Mouse (Mus musculus): ENCODE data around the gene Palld. TPM values are rescaled to one million over a fixed set of nuclear protein-coding genes. Genes with fewer than 3 reads are reported as not detected.

Gene Palld
- polyA plus RNA-seq, 1 experiment from 2014 or later: 62.2 TPM

- no peak overlapping the region for H3K27ac ChIP-seq (replicated peaks)
- WGBS: 96% methylated on average over 1 of the region's 1 CpGs
- no peak for DNase-seq (ENCODE audit: low spot score)
These were observed 217.2 kb downstream of the Palld start for GRCm38 (mm10) chr8:61685280-61685679.

DNA sequence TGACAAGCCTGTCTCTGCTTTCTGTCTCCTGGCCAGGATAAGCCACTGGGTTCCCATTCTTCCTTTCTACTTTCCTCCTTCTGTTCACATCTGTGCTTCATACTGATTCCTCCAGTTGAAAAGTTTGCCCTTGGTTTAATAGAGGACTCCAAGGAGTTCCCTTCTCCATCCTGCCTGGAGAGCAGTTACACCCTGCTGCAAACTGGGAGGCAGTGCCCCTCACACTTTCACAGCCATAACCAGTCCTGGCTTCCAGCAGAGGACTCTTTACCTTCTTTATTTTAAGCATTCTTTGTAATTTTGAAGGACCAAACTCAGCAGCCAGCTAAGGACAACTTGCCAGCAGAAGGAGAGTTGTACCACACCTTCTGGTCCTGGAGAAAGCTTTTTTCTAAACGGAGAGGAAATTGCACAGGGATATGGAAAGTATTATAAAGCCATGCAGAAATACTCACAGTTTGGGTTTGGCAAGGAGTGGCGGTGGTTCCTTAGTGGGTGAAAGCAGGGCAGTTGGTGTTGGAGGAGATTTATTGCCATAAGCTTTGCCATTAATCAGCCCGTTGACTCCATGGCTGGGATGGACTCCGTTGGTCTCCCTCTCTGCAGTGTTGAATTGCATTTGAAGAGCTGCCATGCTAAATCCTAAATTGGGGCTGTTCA, 218.1 kb downstream of the Palld start:
- H3K36me3 ChIP-seq (replicated peaks): peaks cover 46% of the 10 kb centered on the region
- no peaks in the 10 kb centered on the region for H3K9me3 ChIP-seq
- no peak overlapping the region for H3K4me3 ChIP-seq
- H3K27ac ChIP-seq (replicated peaks): no peak overlapping the region
- DNase-seq (ENCODE audit: low spot score): no peak
- WGBS: 95% methylated on average over 4 of the region's 4 CpGs
- no peaks in the 10 kb centered on the region for H3K4me1 ChIP-seq
- H3K27me3 ChIP-seq (replicated peaks; ENCODE audit: low read depth, poor library complexity, severe bottlenecking): no peaks in the 10 kb centered on the region

More at GRCm38 (mm10) chr8:61685280-61685679, 217.2 kb downstream of the Palld start:
- H3K4me3 ChIP-seq: no peak overlapping the region
- no peaks in the 10 kb centered on the region for H3K27me3 ChIP-seq (replicated peaks; ENCODE audit: low read depth, poor library complexity, severe bottlenecking)
- no peaks in the 10 kb centered on the region for H3K9me3 ChIP-seq
- peaks cover 41% of the 10 kb centered on the region for H3K36me3 ChIP-seq (replicated peaks)
- no peaks in the 10 kb centered on the region for H3K4me1 ChIP-seq

DNA sequence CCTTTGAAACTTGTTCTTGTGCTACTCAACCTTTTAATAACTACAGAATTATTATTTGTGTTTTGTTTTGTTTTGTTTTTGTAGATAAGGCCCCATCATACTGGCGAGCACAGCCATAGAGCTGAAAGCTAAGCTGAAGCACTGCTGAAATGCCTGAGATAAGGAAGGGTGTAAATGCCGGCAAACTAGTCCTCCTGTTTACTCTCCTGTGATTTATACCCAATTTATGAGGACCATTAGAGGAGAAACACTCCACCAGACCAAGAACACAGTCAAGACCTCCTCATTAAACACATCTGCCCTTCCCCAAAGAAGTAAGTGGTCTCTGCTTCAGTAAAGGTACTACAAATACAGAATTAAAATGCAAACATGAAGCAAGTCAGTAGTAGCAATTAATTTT, 219.6 kb downstream of the Palld start:
- 88% methylated on average over 2 of the region's 2 CpGs for WGBS
- Histone ChIP-seq H3K9me3 (no peaks in the 10 kb centered on the region), H3K4me3 (no peak overlapping the region), H3K27me3 (replicated peaks; ENCODE audit: low read depth, poor library complexity, severe bottlenecking) (no peaks in the 10 kb centered on the region), H3K36me3 (replicated peaks) (peaks cover 53% of the 10 kb centered on the region), H3K4me1 (no peaks in the 10 kb centered on the region), H3K27ac (replicated peaks) (no peak overlapping the region)
- DNase-seq (ENCODE audit: low spot score): no peak

DNA sequence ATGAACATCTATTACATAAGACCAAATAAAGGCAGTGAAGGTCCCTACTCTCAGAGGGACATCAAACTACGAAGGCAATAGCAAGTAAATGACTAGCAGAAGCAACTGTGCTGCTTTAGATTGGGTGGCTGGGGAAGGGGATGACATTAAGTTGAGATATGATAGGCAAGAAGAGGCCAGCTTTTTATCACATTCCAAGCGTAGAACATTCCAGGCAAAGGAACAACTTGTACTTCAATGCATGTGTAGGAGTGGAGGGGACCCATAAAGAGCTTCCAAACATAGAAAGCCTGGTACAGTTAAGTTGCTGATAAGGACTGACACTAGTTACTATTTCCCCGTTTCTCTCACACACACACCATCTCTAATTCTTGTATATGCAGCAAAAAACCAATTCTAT, 221.3 kb downstream of the Palld start:
- Histone ChIP-seq H3K27ac (replicated peaks) (no peak overlapping the region), H3K36me3 (replicated peaks) (peaks cover 53% of the 10 kb centered on the region), H3K27me3 (replicated peaks; ENCODE audit: low read depth, poor library complexity, severe bottlenecking) (no peaks in the 10 kb centered on the region), H3K4me3 (no peak overlapping the region), H3K4me1 (no peaks in the 10 kb centered on the region), H3K9me3 (no peaks in the 10 kb centered on the region)
- DNase-seq (ENCODE audit: low spot score): no peak
- WGBS: 86% methylated on average over 3 of the region's 3 CpGs

DNA sequence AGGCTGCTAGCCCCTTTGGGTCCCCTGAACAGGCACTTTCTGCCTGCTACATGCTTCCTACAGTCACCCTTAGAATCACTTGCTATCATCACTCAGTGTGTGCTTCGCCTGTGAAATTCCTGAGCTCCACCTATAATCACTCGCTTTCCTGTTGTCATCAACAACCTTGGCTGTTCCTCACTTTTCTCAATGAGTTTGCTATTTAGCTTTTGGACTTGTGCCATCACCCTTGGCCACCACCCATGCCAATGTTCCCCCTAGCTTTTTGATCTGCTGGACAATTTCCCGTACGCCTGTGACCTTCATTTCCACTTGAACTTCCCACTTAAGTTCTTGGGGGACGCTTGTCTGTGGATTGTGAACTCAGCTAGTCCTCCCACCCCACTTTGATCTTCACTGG, 225.3 kb downstream of the Palld start:
- WGBS: 96% methylated on average over 5 of the region's 5 CpGs
- Histone ChIP-seq H3K9me3 (no peaks in the 10 kb centered on the region), H3K4me3 (no peak overlapping the region), H3K27ac (replicated peaks) (no peak overlapping the region), H3K36me3 (replicated peaks) (peaks cover 26% of the 10 kb centered on the region; the same call in 1 of the 2 replicates), H3K27me3 (replicated peaks; ENCODE audit: low read depth, poor library complexity, severe bottlenecking) (no peaks in the 10 kb centered on the region), H3K4me1 (peaks cover 7% of the 10 kb centered on the region)
- DNase-seq (ENCODE audit: low spot score): no peak

- H3K9me3 ChIP-seq: no peaks in the 10 kb centered on the region
- no peaks in the 10 kb centered on the region for H3K27me3 ChIP-seq (replicated peaks; ENCODE audit: low read depth, poor library complexity, severe bottlenecking)
- H3K36me3 ChIP-seq (replicated peaks): 0 out of 2 replicates have a peak, but pooled peaks cover 5% of the 10 kb centered on the region
- no peak for DNase-seq (ENCODE audit: low spot score)
- peaks cover 46% of the 10 kb centered on the region for H3K4me1 ChIP-seq
- peak overlapping the region; percentile 63 for H3K27ac ChIP-seq (replicated peaks)
- H3K4me3 ChIP-seq: no peak overlapping the region
These were observed 231.3 kb downstream of the Palld start for GRCm38 (mm10) chr8:61671151-61671550.

GRCm38 (mm10) chr8:61670376-61670775, 232.1 kb downstream of the Palld start:
- H3K4me1 ChIP-seq: peaks cover 53% of the 10 kb centered on the region
- peak overlapping the region; percentile 63; the same call in 1 of the 2 replicates for H3K27ac ChIP-seq (replicated peaks)
- H3K27me3 ChIP-seq (replicated peaks; ENCODE audit: low read depth, poor library complexity, severe bottlenecking): no peaks in the 10 kb centered on the region
- H3K36me3 ChIP-seq (replicated peaks): 0 out of 2 replicates have a peak, but pooled peaks cover 5% of the 10 kb centered on the region
- 55% methylated on average over 4 of the region's 4 CpGs for WGBS
- DNase-seq (ENCODE audit: low spot score): no peak
- H3K9me3 ChIP-seq: no peaks in the 10 kb centered on the region
- no peak overlapping the region for H3K4me3 ChIP-seq

DNA sequence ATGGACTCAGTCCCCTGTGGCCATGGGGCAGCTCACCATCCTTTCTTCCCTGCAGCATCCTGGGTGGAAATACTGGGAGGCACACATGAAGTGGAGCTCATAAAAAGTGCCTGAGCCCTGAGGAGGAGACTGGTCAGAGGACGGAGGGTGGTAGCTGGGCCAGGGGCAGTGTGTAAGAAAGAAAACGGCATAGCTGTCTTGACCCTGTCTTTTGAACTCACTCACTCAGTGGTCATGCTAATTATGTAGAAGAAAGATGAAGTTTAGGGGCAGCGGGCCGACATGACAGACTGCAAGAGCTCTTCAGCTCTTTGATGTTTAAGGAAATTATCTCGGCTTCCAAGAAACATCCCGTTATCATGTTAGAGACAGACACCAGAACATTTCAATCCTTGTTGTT, 235.6 kb downstream of the Palld start:
- peaks cover 56% of the 10 kb centered on the region for H3K4me1 ChIP-seq
- DNase-seq (ENCODE audit: low spot score): no peak
- H3K9me3 ChIP-seq: no peaks in the 10 kb centered on the region
- H3K27ac ChIP-seq (replicated peaks): peak overlapping the region; percentile 45; the same call in 1 of the 2 replicates
- no peaks in the 10 kb centered on the region for H3K27me3 ChIP-seq (replicated peaks; ENCODE audit: low read depth, poor library complexity, severe bottlenecking)
- H3K4me3 ChIP-seq: no peak overlapping the region
- WGBS: 26% methylated on average over 6 of the region's 6 CpGs
- H3K36me3 ChIP-seq (replicated peaks): peaks cover 3% of the 10 kb centered on the region; the same call in 1 of the 2 replicates

- peaks cover 16% of the 10 kb centered on the region for H3K36me3 ChIP-seq (replicated peaks)
- no peaks in the 10 kb centered on the region for H3K9me3 ChIP-seq
- 21% methylated on average over 8 of the region's 8 CpGs for WGBS
- peaks cover 37% of the 10 kb centered on the region for H3K4me1 ChIP-seq
- H3K4me3 ChIP-seq: no peak overlapping the region; the same call in 1 of the 2 replicates
- H3K27me3 ChIP-seq (replicated peaks; ENCODE audit: low read depth, poor library complexity, severe bottlenecking): no peaks in the 10 kb centered on the region
- DNase-seq (ENCODE audit: low spot score): peak; percentile 47
- H3K27ac ChIP-seq (replicated peaks): peak overlapping the region; percentile 32; the same call in 1 of the 2 replicates
These were observed 237.5 kb downstream of the Palld start for GRCm38 (mm10) chr8:61665021-61665420.

GRCm38 (mm10) chr8:61664162-61664561, 238.3 kb downstream of the Palld start:
- 84% methylated on average over 6 of the region's 6 CpGs for WGBS
- Histone ChIP-seq H3K27ac (replicated peaks) (no peak overlapping the region; the same call in 1 of the 2 replicates), H3K4me1 (peaks cover 35% of the 10 kb centered on the region), H3K9me3 (no peaks in the 10 kb centered on the region), H3K4me3 (no peak overlapping the region), H3K27me3 (replicated peaks; ENCODE audit: low read depth, poor library complexity, severe bottlenecking) (no peaks in the 10 kb centered on the region), H3K36me3 (replicated peaks) (peaks cover 16% of the 10 kb centered on the region)
- DNase-seq (ENCODE audit: low spot score): no peak

DNA sequence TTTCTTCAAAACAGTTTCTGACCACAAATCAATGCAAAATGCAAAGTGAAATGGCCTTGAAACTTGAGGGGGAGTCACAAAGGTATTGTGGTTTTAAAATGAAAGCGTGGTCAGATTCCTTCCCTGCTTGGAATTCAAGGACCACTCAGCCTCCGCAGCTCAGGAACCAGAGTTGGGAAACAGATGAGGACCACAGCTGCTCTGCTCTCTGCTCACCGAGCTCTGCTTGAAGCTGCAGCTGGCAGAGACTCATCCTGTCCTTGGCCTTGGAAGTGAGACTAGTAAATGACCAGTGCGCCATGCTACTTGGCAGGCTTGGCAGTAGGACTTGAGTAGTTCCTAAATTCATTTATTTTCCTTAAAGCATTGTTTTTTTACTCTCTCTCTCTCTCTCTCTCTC, 239.7 kb downstream of the Palld start:
- H3K27ac ChIP-seq (replicated peaks): no peak overlapping the region
- no peaks in the 10 kb centered on the region for H3K27me3 ChIP-seq (replicated peaks; ENCODE audit: low read depth, poor library complexity, severe bottlenecking)
- DNase-seq (ENCODE audit: low spot score): no peak
- peaks cover 16% of the 10 kb centered on the region for H3K36me3 ChIP-seq (replicated peaks)
- 83% methylated on average over 4 of the region's 4 CpGs for WGBS
- no peaks in the 10 kb centered on the region for H3K9me3 ChIP-seq
- peaks cover 35% of the 10 kb centered on the region for H3K4me1 ChIP-seq
- H3K4me3 ChIP-seq: no peak overlapping the region

DNA sequence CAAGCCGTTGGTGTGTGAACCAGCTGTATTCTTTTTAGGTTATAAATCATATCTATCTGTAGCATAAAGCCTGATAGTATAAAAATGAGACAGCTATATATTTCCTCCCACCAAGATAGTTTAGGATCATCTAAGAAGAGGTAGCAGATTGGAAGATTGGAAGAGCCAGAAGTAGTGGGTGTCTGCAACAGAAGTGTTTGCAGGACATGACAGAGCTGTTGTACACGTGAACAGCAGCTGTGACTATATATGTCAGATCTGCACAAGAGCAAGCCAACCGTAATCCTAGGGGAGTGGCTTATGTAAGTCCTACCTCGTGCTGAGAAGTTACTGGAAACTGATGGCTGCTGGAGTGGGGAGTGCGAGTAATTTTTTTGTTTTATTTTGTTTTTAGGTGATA, 240.9 kb downstream of the Palld start:
- no peaks in the 10 kb centered on the region for H3K9me3 ChIP-seq
- no peak overlapping the region for H3K4me3 ChIP-seq
- no peak for DNase-seq (ENCODE audit: low spot score)
- H3K36me3 ChIP-seq (replicated peaks): peaks cover 14% of the 10 kb centered on the region
- H3K27ac ChIP-seq (replicated peaks): no peak overlapping the region
- peaks cover 23% of the 10 kb centered on the region for H3K4me1 ChIP-seq
- no peaks in the 10 kb centered on the region for H3K27me3 ChIP-seq (replicated peaks; ENCODE audit: low read depth, poor library complexity, severe bottlenecking)
- WGBS: 90% methylated on average over 5 of the region's 5 CpGs

DNA sequence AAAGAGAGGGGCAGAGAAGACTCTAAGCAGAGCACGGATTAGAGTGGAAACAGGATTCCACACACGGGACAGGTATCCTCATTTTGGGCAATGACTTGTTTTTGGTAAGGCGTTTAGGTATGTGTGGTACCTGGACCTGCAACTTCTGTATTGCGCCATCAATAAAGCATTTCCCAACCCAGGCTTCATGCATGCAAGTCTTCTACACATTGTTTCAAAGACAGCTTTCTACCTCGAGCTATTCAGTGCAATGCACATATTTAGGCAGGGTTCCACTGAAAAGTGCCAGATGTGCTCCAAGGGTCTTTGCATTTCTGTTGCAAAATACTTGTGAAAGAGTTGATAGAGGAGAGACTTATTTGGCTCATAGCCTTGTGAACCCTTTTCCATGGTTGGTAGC, 241.5 kb downstream of the Palld start:
- Histone ChIP-seq H3K36me3 (replicated peaks) (peaks cover 14% of the 10 kb centered on the region), H3K27ac (replicated peaks) (no peak overlapping the region), H3K4me3 (no peak overlapping the region), H3K9me3 (no peaks in the 10 kb centered on the region), H3K4me1 (peaks cover 18% of the 10 kb centered on the region), H3K27me3 (replicated peaks; ENCODE audit: low read depth, poor library complexity, severe bottlenecking) (no peaks in the 10 kb centered on the region)
- WGBS: 89% methylated on average over 5 of the region's 5 CpGs
- DNase-seq (ENCODE audit: low spot score): no peak

Measured in embryonic facial prominence, embryonic 10.5 days (tissue).